Mouse (Mus musculus) heart, adult 18-20 months (tissue): ENCODE data around the gene Gm6657. TPM values are rescaled to one million over a fixed set of nuclear protein-coding genes. Genes with fewer than 3 reads are reported as not detected.

Source experiments
- DNase-seq, 2 experiments: peaks; one replicate each; pipeline ENCODE4 v3.0.0; 2021 to 2022; ENCODE audit warnings: mixed read lengths in 1 of 2
- long read RNA-seq, 2 experiments: library from polyadenylated mRNA; stranded (forward); transcript quantifications; one replicate each; pipeline ENCODE4 v2.0.0; 2021
- total RNA-seq, 2 experiments: library from RNA; stranded (reverse); gene quantifications; 2 replicates each; pipeline ENCODE4 v1.2.3; 2021

The Gm6657 gene
- not detected for total RNA-seq
- long read RNA-seq, experiment 1 = 0 reads
- long read RNA-seq, experiment 2 = 0 reads

DNA sequence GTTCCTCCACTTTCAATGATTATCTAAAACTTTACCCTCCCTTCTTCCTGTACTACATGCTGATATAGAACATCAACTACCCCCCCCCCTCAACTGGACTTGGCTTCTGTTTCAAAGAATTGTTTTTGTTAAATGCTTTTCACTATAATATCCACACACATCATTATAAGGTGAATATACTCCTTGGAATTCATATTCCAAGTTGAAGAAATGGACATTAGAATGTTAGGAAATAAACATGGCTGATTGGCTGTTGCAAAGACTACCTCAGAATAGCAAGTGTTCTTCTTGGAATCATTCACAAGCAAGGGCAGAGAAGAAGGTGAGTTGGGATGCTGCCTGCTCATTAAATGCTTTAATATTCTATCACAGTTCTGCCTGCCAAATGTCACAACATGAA, at the start of gene Gm6657:
Gene Gm6657, plus strand, starts transcription at position 301 of the 400 bp plus-strand sequence.
- no peak for DNase-seq

DNA sequence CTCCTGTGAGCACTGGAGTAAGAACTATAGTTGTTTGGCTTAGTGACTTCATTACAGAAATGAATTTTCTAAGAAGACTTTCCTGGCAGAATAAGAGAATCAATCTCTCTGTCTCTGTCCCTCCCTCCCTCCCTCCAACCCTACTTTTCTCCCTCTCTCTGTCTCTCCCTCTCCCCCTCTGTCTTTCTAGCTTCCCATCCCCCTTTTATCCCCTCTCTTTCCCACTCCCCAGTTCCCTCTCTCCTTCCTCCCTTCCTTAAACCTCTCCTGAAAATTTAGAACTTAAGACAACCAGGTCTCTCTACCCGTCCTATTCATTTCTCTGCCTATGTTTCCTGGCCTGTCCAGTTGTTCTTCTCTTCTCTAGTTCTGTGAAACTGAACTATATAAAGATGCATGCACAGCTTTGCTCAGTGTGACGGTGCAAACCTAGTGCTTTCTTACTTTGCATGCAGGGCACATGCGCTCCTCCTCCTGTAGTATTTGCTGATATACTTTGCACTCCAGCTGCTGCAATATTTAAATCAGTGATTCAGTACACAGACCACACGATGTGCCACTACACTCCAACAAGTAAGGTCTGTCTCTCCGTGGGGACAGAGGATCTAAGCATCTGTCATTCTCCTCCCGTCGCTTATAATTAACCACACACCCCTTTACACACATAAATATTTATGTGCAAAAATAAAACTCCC, 40.6 kb upstream of the Gm6657 start:
- no peak for DNase-seq

GRCm38 (mm10) chr12:78170178-78170577, 23.9 kb upstream of the Gm6657 start:
- DNase-seq = no peak

GRCm38 (mm10) chr12:78173945-78174344, 20.1 kb upstream of the Gm6657 start:
- DNase-seq = no peak

- DNase-seq = no peak
These were observed 19.4 kb upstream of the Gm6657 start for GRCm38 (mm10) chr12:78174671-78175070.

DNA sequence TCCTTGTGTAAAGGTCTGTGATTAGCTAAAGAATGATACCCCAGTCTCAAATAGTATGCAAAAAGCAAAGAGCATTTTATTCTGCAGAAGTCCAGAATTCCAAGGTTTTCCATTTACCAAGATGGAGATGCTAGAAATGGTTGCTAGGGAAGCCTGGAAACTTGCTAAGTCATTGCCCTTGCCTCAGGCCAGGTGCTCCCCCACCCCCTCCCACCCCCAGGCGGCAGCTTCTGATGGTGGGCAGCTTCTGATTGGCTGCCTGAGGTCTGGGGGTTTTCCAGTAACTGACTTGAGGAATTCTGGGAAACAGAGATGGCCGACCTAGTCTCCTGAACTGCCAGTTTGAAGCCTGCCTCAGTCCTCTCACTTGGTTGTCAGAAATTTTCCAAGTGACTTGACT, 12.6 kb upstream of the Gm6657 start:
- no peak for DNase-seq

- DNase-seq = no peak
These were observed 1.3 kb downstream of the Gm6657 start for GRCm38 (mm10) chr12:78195368-78195767.

DNA sequence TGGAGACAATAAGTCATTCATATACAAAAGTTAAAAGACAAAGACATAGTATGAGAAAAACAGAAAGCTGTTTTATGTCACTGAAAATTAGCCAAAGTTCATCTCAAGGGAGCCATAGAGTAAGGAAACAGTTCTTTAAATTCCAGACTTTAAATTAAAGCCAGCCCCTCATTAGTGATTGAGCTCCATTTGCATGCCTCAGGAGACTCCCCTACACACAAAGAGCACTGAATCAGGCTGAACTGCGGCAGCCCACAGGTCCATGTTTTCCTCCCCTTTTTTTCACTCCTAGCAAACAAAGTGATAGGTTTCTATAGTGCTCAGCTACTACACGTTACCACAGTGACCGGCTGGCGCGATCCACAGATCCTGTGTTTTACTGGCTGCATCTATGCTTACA, 9.6 kb downstream of the Gm6657 start:
- no peak for DNase-seq

DNA sequence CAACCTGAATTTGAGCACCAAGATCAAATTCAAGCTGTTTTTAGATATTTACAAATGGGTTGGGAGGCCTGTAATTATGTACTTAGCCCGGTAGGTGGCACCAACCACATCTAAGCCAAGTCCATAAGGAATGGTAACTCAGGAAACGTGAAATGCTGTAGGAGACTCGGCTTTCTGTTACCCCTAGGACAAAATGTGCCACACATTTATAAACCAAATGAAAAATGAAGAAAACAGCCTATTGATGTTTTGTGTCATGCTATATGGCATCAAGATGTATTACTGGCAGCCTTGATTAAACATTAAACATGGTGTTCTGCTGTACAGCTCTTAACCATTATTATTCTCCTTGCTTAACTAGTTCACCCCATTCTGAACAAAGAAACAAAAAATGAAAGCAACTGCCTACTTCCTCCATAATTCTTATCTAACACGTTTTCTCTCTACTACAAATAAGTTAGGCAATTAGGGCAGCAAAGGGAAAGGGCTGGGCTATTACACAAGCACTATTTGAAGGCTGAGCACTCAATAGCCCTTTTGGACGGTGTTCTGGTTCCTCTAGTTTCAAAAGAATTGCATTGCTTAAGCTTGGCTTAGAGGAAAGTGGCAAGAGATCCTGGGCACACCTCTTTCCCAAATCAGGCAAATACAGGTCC, 12.0 kb downstream of the Gm6657 start:
- peak; percentile 58 to 75 for DNase-seq

- no peak for DNase-seq
These were observed 12.5 kb downstream of the Gm6657 start for GRCm38 (mm10) chr12:78206571-78206960.

- DNase-seq = no peak
These were observed 15.8 kb downstream of the Gm6657 start for GRCm38 (mm10) chr12:78209856-78210255.

DNA sequence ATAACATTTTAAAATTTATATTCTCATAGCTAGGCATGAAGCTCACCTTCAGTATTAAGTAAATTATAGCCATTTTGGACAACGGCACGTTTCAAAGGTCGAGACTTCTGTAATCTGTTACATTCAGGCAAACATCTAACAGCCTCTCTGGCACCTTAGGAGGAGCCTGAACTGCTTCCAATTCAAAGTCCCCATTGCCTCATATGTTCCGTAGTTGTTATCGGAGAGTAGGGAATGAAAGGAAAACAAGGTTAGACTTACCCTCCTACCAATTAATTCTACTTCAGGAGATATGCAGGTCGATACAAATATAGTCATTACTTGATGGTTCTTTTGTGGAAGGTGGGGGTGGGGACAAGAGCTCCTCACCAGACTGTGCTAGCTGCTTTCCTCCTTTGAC, 21.4 kb downstream of the Gm6657 start:
- DNase-seq = peak in 1 of 2 experiments; percentile 20

DNA sequence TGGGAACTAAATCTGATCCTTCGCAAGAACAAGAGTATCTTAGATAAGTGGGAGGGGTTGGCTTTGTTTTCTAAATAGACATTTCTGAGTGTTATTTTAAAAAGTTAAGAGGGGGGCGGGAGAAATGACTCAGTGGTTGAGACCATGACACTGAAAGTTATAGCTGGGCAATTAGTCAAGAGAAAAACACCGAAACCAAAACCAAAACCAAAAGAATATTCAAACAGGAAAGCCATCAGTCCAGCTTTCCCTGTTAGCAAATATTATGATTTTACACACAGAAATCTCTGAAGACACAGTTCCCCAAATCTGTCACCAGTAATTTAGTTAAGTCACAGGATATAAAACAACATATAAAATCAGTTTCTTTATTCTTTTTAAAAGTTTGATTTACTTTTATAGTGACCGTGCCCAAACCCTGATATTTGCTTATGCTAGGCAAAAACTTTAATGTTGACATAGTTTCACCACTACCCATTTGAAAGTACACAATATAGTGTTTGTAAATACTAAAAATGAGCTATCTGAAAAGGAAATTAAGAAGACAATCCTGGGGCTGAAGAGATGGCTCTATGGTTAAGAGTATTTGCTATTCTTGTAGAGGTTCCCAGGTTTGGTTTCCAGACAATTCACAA, 25.3 kb downstream of the Gm6657 start:
- DNase-seq = peak; percentile 22 to 32

- peak; percentile 93 to 94 for DNase-seq
These were observed 31.9 kb downstream of the Gm6657 start, which contains the start of gene Gphn for GRCm38 (mm10) chr12:78225707-78226518. Gphn (plus strand) TSS chr12:78226379.

GRCm38 (mm10) chr12:78226519-78226875, 32.5 kb downstream of the Gm6657 start:
- DNase-seq = peak; percentile 88 to 90

- peak; percentile 61 to 67 for DNase-seq
These were observed 33.2 kb downstream of the Gm6657 start for GRCm38 (mm10) chr12:78227021-78227932.

- DNase-seq = no peak
These were observed 34.1 kb downstream of the Gm6657 start for GRCm38 (mm10) chr12:78228139-78228538.

DNA sequence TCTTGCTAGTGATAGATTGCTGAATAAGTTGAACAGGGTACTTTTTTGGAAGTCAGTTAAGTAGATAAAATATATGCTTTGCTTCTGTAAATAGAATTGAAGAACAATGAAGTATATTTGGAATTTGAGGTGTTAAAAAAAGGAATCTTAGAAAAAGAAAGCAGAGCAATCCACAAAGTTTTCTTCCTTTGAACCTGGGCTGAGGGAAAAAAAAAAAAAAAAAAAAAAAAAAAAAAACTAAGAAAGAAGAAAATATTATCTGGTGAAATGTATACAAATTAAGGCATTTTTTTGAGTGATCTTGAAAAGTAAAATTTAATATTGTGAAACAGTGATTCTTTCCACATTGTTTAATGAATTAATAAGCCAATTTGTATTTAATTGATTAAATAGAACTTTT, 38.5 kb downstream of the Gm6657 start:
- DNase-seq = no peak

DNA sequence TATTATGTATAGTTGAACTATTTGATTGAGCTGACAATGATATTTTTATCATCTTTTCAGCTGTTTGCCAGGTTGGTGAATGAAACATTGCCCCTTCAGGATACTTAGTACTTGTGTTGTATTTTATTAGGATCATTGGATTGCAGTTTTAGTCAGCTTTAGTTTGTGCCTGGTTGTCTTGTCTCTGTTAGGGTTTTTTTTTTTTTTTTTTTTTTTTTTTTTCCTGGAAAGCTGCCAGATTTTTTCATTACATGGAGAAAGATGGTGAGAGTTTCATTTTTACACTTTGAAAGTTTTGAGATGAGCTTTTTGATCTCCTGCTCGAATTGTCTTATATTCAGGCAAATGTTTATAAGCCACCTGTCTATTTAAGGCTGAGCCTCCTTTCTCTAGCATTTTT, 54.3 kb downstream of the Gm6657 start:
- DNase-seq = no peak

DNA sequence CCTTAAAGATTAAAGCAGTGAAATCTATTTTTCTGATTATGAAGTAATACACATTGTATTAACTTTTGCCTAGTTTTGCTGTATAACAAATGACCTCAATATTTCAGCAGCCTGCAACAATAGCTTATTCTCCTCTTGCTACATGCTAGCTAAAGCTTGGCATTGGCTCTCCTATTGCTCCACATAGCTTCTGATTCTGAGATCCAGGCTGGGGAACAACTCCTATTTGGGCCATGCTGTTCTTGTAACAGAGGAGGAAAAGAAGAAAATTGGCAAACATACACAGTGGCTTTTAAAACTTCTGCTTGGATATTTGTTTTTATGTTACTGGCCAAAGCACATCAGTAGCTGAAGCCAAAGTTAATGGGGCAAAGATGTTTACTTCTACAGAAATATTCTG, 55.1 kb downstream of the Gm6657 start:
- DNase-seq = peak; percentile 25 to 64
